Mouse (Mus musculus) embryonic facial prominence, embryonic 10.5 days (tissue): ENCODE data around the gene Spata25. TPM values are rescaled to one million over a fixed set of nuclear protein-coding genes. Genes with fewer than 3 reads are reported as not detected.
A peak's percentile ranks its signal among the peaks of the same experiment; 100 is the strongest.
"Not testable (repeated sequence)": the region's sequence is repeated elsewhere in the genome, so short reads cannot be mapped to it uniquely, and the experiment has no call there.

Experiments
- DNase-seq: peaks from one replicate; pipeline ENCODE4 v3.0.0-alpha.2; 2017; ENCODE audit warnings: low spot score
- H3K27ac ChIP-seq: fragments of 300-500 bp; sonication (generic); replicated peaks from 2 replicates; pipeline ENCODE4 v1.5.1; 2016; ENCODE audit warnings: mild to moderate bottlenecking
- H3K27me3 ChIP-seq: fragments of 300-500 bp; sonication (generic); replicated peaks from 2 replicates; pipeline ENCODE4 v1.6.1; 2016; ENCODE audit warnings: low read depth, mild to moderate bottlenecking; ENCODE audit not compliant: poor library complexity, severe bottlenecking
- H3K36me3 ChIP-seq: fragments of 300-500 bp; sonication (generic); replicated peaks from 2 replicates; pipeline ENCODE4 v1.6.1; 2016; ENCODE audit warnings: mild to moderate bottlenecking, moderate library complexity
- H3K4me1 ChIP-seq: fragments of 300-500 bp; sonication (generic); 2 replicates; pipeline ENCODE4 v1.6.1; 2016
- H3K4me3 ChIP-seq: fragments of 300-500 bp; sonication (generic); 2 replicates; pipeline ENCODE4 v1.5.1; 2016; ENCODE audit warnings: mild to moderate bottlenecking, moderate library complexity
- H3K9me3 ChIP-seq: fragments of 300-500 bp; sonication (generic); 2 replicates; pipeline ENCODE4 v1.6.1; 2016; ENCODE audit warnings: mild to moderate bottlenecking
- WGBS: fragments of 180-500 bp; shearing (Covaris S2); methylation state at CpG from one replicate; pipeline ENCODE4 v1.1.7; 2016; 5-methylcytosine and 5-hydroxymethylcytosine counted together
- polyA plus RNA-seq: library from polyadenylated mRNA; unstranded; fragments of >200 nt; fragmentation: Nextera tagmentation; extraction: Ambion mirVana; gene quantifications from 2 replicates; pipeline ENCODE4 v1.2.1, GENCODE M21; 2016

Spata25 gene
- polyA plus RNA-seq, 1 experiment from 2014 or later = not detected

DNA sequence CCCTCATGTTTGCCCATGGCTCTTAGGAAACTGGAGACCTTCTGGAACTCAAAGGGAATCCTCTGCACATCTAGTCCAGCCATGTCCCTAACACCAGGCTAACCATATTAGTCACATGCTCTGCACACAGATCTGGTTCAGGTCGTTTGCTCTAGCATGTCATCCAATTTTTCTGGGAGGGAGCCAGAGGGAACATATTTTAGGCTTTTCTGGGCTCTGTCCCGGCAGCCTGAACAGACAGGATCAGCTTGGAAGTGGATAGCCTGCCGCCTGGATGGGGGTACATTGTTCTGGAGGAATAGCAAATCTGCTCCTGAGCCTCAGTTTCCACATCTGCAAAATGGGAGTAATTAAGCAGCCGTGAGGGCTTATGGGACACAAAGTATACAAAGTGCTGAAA is 32.8 kb upstream of the Spata25 start:
- H3K4me3 ChIP-seq = no peak overlapping the region
- peaks cover 47% of the 10 kb centered on the region for H3K27me3 ChIP-seq
- H3K9me3 ChIP-seq = no peaks in the 10 kb centered on the region
- DNase-seq = no peak
- no peaks in the 10 kb centered on the region for H3K36me3 ChIP-seq
- WGBS = 77% methylated on average over 4 of the region's 4 CpGs
- no peak overlapping the region for H3K27ac ChIP-seq
- peaks cover 52% of the 10 kb centered on the region for H3K4me1 ChIP-seq

DNA sequence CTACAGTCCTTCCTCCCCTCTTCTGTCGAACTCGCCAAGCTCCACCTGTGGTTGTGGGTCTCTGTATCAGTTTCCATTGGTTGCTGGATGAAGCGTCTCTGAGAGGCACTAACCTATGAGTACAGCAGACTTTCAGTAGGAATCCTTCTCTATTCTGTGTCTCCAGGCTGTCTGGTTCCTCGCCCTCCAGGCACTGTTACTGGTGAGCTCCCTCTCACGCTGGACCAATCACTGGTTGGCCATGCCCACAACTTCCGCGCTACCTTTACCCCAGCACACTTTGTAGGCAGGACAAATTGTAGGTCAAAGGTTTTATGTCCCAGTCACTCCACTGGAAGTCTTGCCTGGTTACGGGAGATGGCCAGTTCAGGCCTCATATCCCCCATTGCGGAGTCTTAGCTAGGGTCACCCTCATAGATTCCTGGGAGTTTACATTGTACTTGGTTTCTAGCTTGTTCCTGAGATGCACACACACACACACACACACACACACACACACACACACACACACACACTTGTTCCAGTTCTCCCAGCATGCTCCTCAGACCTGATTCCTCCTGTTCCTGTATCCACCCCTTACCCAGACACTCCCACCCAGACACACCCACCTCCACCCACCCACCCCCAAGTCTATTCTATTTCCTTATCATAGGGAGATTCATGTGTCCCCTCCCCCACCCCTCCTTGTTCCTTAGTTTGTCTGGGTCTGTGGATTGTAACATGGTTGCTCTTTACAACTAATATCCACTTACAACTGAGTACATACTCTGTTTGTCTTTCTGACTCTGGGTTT is 31.5 kb upstream of the Spata25 start:
- DNase-seq = no peak
- peaks cover 60% of the 10 kb centered on the region for H3K27me3 ChIP-seq
- 58% methylated on average over 9 of the region's 9 CpGs for WGBS

DNA sequence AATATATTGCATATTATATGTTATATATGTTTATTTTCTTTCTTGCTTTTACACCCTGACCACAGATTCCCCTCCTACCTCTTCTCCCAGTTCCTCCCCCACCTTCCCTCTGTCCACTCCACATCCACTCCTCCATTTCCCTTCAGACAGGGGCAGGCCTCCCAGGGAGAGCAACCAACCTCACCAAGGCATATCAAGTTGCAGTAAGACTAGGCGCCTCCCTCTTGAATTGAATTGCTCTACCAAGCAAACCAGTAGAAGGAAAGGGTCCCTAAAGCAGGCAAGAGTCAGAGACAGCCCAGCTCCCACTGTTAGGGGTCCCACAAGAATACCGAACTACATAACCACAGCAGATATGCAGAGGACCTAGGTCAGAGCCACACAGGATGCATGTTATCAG is 30.8 kb upstream of the Spata25 start:
- 48% methylated on average over 2 of the region's 2 CpGs for WGBS
- peaks cover 68% of the 10 kb centered on the region for H3K4me1 ChIP-seq
- H3K9me3 ChIP-seq = no peaks in the 10 kb centered on the region
- no peak overlapping the region for H3K27ac ChIP-seq
- no peaks in the 10 kb centered on the region for H3K36me3 ChIP-seq
- H3K4me3 ChIP-seq = no peak overlapping the region
- H3K27me3 ChIP-seq = peaks cover 66% of the 10 kb centered on the region
- DNase-seq = no peak

More for the DNA sequence above, 31.5 kb upstream of the Spata25 start:
- no peak overlapping the region; the same call in 1 of the 2 replicates for H3K27ac ChIP-seq
- peaks cover 65% of the 10 kb centered on the region for H3K4me1 ChIP-seq
- H3K4me3 ChIP-seq = no peak overlapping the region
- no peaks in the 10 kb centered on the region for H3K36me3 ChIP-seq
- H3K9me3 ChIP-seq = no peaks in the 10 kb centered on the region

DNA sequence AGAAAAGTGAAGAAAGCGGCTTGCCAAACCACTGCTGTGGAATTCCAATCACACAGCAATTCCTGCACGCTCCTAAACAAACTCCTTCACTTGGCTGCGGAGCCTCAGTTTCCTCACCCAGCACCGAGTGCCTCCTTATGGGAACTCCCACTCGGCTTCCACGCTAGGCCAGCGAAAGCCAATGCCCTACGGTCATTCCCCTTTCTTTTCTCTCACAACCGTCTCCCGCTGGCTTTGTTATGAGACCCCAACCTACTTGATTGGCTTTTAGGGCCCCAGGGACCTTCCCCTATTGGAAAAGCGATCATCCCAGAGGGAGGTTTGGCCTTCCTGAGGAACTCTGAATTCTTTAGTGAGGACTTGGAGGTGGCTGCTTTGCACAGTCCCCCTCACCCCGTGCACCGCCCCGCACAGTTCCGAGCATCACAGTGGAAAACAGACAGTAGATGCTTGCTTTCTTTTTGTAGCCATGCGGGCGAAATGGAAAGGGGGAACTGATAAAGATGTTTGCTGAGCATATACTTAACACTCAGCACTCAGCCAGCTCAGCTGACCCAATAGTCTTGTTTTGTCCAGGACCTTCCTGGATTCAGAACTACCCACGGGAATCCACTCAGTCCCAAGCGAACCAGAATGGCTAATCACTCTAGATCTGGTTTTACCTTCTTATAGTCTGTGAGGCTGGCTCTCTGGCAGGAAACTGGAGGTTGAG is 29.7 kb upstream of the Spata25 start:
- Histone ChIP-seq H3K9me3 (no peaks in the 10 kb centered on the region), H3K4me1 (peaks cover 68% of the 10 kb centered on the region), H3K27me3 (peaks cover 71% of the 10 kb centered on the region), H3K27ac (peak overlapping the region; percentile 80; the same call in 1 of the 2 replicates), H3K36me3 (no peaks in the 10 kb centered on the region), H3K4me3 (peak overlapping the region; percentile 66)
- 2% methylated on average over 19 of the region's 19 CpGs for WGBS
- DNase-seq = no peak

DNA sequence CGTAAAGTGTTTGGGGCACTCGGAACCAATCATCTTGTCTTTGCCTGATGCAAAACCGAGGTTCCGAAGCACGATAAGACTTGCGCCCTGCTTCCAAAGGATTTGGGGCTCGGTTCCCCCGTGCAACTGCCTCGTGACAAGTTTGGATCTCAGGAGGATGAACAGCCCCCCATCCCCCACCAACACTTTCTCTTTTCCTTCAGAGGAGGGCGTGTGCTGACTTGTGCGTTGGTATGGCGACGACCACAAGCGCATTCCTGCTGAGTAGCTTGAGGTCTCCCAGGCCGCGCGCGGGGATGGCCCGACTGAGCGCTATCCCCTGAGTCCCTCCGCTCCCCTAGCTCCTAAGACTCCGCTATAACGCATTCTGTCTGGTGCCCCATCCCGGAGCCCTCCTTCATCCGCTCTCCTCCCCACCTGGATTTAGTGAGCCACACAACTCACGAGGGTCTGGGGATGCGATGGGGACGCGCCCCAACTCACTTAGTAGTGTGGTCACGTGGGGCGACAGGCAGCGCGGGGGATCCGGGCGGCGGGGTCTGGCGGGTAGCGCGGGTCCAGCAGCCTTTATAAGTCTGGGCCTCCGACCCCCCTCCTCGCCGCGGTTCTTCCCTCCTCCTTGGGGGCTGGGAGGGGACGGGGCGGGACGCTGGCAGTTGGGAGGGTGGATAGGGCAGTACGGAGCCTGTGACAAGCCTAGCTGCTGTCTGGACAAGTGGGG is 28.9 kb upstream of the Spata25 start, which contains the start of gene Pltp:
Pltp (minus strand) TSS at position 611 of the 721 bp plus-strand sequence.
- Histone ChIP-seq H3K27me3 (peaks cover 71% of the 10 kb centered on the region), H3K4me1 (peaks cover 62% of the 10 kb centered on the region), H3K9me3 (no peaks in the 10 kb centered on the region), H3K36me3 (peaks cover 5% of the 10 kb centered on the region), H3K27ac (peak within 1 kb of the TSS; percentile 80), H3K4me3 (peak within 1 kb of the TSS; percentile 66)
- peak; percentile 85 for DNase-seq
- under 1% methylated on average over 47 of the region's 47 CpGs for WGBS

DNA sequence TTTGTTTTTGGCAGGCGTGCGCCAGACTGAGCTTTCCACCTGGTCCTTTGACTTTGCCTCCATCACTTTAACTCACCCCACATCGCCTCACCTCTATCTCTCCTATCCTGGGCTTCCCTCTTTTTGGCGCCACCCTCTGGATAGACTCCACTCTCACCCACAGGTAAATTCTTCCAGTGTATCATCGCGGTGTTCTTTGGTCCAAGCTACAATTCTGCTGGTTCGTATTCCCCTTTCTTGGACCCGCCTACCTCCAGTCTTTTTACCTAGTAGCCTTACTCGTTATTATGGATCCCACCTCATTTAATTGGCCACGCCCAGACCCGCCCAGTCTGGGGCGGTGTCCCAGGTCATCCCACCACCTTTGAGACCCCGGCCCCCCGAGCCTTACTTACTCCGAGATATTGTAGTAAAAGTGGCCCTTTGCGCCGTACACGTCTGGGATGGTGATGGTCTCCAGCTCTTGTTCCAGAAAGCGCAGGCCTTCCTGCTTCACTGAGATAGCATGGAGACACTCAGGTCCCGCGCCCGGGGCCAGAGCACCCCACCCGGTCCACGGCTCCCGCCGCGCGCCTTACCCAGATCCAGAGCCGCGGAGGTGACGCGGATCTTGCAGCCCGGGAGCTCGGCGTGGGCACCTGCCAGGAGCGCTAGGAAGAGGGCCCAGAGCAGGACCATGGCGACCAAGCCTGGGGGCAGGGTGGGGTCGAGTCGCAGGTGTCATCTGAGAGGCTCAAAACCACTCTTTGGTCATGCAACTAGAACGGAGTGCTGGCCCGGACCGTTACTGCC is 28.2 kb upstream of the Spata25 start:
- H3K9me3 ChIP-seq = no peaks in the 10 kb centered on the region
- H3K4me3 ChIP-seq = peak overlapping the region; percentile 66
- WGBS = 1% methylated on average over 42 of the region's 42 CpGs
- peaks cover 71% of the 10 kb centered on the region for H3K27me3 ChIP-seq
- H3K36me3 ChIP-seq = peaks cover 12% of the 10 kb centered on the region
- H3K27ac ChIP-seq = peak overlapping the region; percentile 80
- peak; percentile 59 for DNase-seq
- peaks cover 55% of the 10 kb centered on the region for H3K4me1 ChIP-seq

DNA sequence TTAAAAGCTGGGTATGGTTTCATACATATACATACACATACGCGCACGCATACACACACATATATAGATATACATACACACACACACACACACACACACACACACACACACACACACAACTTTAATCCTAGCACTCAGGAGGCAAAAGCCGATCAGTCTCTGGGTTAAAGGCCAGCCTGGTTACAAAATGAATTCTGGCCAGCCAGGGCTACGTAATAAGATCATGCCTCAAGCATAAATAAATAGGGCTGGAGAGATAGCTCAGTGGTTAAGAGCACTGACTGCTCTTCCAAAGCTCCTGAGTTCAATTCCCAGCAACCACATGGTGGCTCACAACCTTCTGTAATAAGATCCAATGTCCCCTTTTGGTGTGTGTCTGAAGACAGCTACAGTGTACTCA is 27.2 kb upstream of the Spata25 start:
- Histone ChIP-seq H3K27me3 (peaks cover 64% of the 10 kb centered on the region), H3K4me3 (peak overlapping the region; percentile 66; the same call in 1 of the 2 replicates), H3K4me1 (peaks cover 54% of the 10 kb centered on the region), H3K36me3 (peaks cover 21% of the 10 kb centered on the region)
- WGBS = 80% methylated on average over 5 of the region's 5 CpGs
- not testable (repeated sequence) for H3K9me3 ChIP-seq, H3K27ac ChIP-seq, DNase-seq

DNA sequence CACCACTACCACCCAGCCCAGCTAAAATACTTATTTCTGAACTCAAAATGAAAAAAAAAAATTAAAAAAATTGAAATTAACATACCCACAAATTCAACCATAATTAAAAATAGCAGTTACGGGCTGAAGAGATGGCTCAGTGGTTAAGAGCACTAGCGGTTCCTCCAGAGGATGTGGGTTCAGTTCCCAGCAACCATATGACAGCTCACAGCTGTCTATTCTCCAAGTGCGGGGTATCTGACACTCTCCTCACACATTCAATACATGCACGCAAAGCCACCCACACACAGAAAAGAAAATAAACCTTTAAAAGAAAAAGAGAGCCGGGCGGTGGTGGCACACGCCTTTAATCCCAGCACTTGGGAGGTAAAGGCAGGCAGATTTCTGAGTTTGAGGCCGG is 21.7 kb upstream of the Spata25 start:
- Histone ChIP-seq H3K4me3 (no peak overlapping the region), H3K9me3 (no peaks in the 10 kb centered on the region), H3K27me3 (peaks cover 14% of the 10 kb centered on the region), H3K4me1 (peaks cover 5% of the 10 kb centered on the region), H3K36me3 (peaks cover 44% of the 10 kb centered on the region), H3K27ac (no peak overlapping the region)
- WGBS = 88% methylated on average over 8 of the region's 8 CpGs
- no peak for DNase-seq

DNA sequence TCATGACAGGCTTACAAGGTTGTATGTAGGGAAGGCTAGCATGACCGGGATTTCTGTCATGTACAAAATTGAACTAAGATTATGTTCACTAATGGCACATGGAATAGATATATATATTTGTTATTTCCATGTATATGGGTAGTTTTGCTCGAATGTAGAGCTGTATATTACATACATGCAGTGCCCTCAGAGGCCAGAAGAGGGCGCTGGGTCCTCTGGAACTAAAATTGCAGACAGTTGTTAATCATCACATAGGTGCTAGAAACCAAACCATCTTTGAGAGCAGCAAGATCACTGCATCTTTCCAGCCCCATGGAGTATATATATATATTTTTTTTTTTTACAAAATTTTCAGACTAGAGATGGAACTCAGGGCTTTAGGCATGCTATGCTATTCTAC is 17.4 kb upstream of the Spata25 start:
- Histone ChIP-seq H3K36me3 (peaks cover 41% of the 10 kb centered on the region), H3K4me3 (no peak overlapping the region)
- 53% methylated on average over 3 of the region's 3 CpGs for WGBS

DNA sequence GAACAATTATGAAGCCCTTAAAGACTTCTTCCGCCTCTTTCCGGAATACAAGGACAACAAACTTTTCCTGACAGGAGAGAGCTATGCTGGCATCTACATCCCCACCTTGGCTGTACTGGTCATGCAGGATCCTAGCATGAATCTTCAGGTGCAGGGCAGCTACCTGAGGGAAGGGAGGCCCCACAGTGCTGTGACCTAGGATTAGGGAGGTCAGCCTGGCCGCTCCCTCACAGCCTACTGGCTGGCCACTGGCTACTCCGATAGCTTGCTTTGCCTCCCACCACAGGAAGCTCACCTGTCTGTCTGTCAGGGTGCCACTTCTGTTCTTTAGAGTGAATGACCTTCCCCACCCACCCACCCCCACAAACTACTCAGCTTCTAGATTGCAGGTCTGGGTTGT is 6.8 kb upstream of the Spata25 start:
- Histone ChIP-seq H3K36me3 (peaks cover 49% of the 10 kb centered on the region), H3K4me3 (peak overlapping the region; percentile 71), H3K9me3 (no peaks in the 10 kb centered on the region), H3K4me1 (peaks cover 28% of the 10 kb centered on the region), H3K27ac (no peak overlapping the region), H3K27me3 (no peaks in the 10 kb centered on the region)
- whole genome bisulfite sequencing = 92% methylated on average over 4 of the region's 4 CpGs
- DNase-seq = no peak

More for the DNA sequence above, 17.4 kb upstream of the Spata25 start:
- Histone ChIP-seq H3K27ac (no peak overlapping the region), H3K9me3 (no peaks in the 10 kb centered on the region), H3K4me1 (no peaks in the 10 kb centered on the region), H3K27me3 (no peaks in the 10 kb centered on the region)
- no peak for DNase-seq

DNA sequence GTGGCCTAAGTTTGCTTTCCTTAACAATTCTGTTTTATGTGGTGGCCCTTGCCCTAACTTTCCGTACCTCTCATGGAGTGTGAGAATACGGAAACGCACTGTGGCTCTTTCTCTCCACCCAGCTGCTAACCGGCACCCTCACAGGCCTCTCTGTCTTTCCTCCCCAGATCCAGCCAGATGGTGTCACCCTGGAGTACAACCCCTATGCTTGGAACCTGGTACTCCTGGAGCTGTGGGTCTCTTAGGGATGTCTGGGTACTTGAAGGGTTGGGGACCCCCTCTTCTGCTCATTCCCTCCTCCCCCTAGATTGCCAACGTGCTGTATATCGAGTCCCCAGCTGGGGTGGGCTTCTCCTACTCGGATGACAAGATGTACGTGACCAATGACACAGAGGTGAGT is 6.2 kb upstream of the Spata25 start:
- Histone ChIP-seq H3K27me3 (no peaks in the 10 kb centered on the region), H3K4me1 (peaks cover 28% of the 10 kb centered on the region), H3K9me3 (no peaks in the 10 kb centered on the region), H3K27ac (peak overlapping the region; percentile 92; the same call in 1 of the 2 replicates), H3K4me3 (peak overlapping the region; percentile 71), H3K36me3 (peaks cover 42% of the 10 kb centered on the region)
- 44% methylated on average over 8 of the region's 8 CpGs for WGBS
- no peak for DNase-seq
